Mouse (Mus musculus) embryonic fibroblast, embryonic 13.5 days (primary cell): ENCODE data around the gene Nuak2.

Source experiments
- CTCF ChIP-seq: IDR thresholded peaks from 2 replicates; pipeline ENCODE4 v1.5.1; 2011; ENCODE audit warnings: mild to moderate bottlenecking, control low read depth, low read length, moderate library complexity, borderline replicate concordance; ENCODE audit not compliant: insufficient read depth
- POLR2A ChIP-seq: IDR thresholded peaks from 2 replicates; pipeline ENCODE4 v1.6.1; 2011; ENCODE audit warnings: low read depth, mild to moderate bottlenecking, control low read depth, low read length, moderate library complexity

GRCm38 (mm10) chr1:132319242-132319641 lies 3.3 kb downstream of the Nuak2 start:
- TF ChIP-seq POLR2A (no peak), CTCF (no peak)
